Mouse (Mus musculus) CD4-positive, CD25-positive, alpha-beta regulatory T cell, adult 2 months (primary cell): Measurements from ENCODE around the gene Alms1.
A peak's percentile ranks its signal among the peaks of the same experiment; 100 is the strongest.
"Not testable (repeated sequence)": the region's sequence is repeated elsewhere in the genome, so short reads cannot be mapped to it uniquely, and the experiment has no call there.

Source experiments
- DNase-seq: peaks from one replicate; pipeline ENCODE4 v3.0.0-alpha.2; 2012; ENCODE audit warnings: low read depth, low spot score

Gene Alms1

GRCm38 (mm10) chr6:85587396-85588143 lies at the start of gene Alms1:
TSS of gene Alms1 (plus strand) at chr6:85587531.
- peak; percentile 95 for DNase-seq

GRCm38 (mm10) chr6:85543351-85544175 lies 43.8 kb upstream of the Alms1 start:
- DNase-seq: no peak

DNA sequence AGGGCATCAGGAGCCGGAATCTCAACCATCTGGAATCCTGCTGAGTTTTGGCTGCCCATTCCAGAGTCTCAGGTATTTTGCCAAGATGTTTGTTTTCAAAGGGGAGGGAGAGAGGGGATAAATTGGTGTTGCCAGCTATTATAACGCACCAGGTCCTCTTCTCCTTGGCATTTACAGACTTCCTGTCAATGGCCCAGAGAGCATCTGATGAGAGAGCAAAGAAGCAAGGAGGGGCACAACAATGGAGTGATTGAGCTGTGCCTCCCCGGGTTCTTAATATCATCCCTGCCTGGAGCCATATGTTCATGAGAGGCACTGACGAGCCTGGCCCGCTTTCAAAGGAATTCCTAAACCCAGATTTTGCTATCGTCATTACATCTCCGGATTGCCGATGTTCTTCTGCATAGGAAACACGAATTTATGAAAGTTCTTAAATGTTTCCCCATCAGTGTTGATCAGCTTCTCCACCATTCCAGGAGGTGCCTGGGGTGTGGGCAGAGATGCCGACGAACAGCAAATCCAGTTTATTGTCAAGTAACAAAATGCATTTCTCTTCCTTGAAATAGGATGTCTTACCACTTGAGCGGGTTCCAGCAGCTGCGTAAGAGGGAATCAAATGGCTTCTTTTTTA lies 43.0 kb upstream of the Alms1 start:
- DNase-seq: no peak

DNA sequence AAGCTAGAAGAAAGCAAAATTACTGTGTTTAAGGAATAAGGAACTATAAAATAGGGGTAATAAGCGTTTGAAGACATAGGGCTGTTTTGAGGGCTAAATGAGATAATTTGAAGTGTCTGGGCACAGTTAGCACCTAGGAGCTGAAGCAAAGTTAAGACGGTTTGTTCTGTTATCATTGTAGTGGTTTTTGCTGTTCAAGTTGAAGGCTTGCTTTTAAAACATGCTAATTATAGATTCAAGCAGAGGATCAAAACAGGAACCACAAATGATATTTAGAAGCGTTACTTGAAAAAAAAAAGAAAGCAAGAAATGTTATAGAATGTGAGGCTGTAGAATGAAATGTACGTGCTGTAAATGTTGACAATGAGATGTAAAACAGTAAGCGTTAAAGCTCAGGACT lies 39.7 kb upstream of the Alms1 start:
- DNase-seq: no peak

GRCm38 (mm10) chr6:85562374-85562773 lies 25.0 kb upstream of the Alms1 start:
- DNase-seq: no peak

DNA sequence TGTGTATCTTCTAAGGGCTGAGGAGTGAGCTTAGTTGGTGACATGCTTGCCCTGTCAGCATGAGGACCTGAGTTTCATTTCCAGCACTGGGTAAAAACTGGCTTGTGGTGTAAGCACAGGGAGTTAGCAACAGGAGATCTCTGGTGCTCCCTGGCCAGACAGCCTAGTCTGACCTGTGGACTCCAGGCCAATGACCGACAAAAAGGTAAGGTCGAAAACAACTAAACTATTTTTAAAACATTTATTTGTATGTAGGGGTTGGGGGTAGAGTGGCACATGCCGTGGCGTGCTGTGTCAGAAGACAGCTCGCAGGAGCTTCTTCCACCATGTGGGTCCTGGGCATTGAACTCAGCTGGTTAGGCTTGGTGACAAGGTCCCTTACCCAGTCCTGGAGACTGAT lies 14.5 kb upstream of the Alms1 start:
- DNase-seq: no peak

- DNase-seq: no peak
These were observed 5.6 kb upstream of the Alms1 start for GRCm38 (mm10) chr6:85581688-85582087.

DNA sequence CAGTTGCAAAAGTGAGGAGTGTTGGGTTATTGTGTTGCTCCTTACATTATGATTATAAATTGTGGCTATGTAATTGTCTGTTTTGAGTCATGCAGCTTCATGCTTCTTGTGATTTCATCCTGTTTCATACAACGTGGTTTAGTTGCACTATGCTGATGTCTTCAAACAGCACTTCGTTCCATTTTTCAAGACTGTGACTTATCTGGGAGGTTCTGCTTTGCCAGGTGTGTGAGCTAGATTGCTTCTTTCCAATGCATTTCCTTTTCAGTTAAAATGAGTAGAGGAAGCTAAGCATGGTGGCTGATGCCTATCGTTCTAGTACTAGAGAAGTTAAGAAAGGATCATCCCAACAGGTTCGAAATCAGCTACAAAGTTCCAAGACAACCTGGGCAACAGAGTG lies 2.7 kb upstream of the Alms1 start:
- DNase-seq: no peak

GRCm38 (mm10) chr6:85586805-85587367 lies 445 bp upstream of the Alms1 start:
- peak; percentile 11 for DNase-seq

- DNase-seq: no peak
These were observed 833 bp downstream of the Alms1 start for GRCm38 (mm10) chr6:85588164-85588563.

DNA sequence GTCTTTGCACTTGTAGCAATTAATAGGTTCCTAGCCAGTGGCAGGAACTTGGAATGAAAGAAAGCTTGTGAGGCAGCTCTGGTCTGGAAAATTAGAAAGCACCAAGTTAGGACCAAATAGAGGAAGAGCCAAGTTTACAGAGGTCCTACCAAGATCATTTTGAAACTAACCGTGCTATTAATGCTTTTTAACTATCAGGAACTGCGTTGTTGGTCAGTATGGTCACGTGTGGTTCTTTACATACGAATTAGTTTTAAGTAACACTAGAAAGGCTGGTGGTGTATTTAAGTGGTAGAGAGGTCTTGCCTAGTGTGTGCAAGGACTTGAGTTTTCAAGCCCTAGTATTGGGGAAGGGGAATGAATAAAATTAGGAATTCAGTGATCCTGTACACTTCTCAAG lies 1.2 kb downstream of the Alms1 start:
- DNase-seq: no peak

- no peak for DNase-seq
These were observed 2.8 kb downstream of the Alms1 start for GRCm38 (mm10) chr6:85590116-85590515.

DNA sequence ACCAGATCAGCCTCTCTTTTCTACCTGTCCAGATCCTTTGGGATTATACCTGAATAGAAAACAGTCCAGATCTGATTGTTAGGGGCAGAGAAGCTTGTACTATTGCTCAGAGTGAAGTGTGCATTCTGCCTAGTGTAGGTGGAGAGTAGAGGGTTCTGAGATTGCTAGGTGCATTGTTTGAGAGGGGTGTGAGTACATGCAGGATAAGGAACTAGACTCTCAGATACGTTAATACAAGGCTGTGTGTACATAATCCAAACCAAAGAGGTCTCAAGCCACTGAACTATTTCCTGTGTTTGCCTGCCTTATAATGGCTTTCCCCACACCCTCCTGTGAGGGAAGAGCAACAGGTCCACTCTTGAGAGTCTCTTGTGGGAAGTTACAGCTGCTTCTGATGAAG lies 12.0 kb downstream of the Alms1 start:
- DNase-seq: no peak

GRCm38 (mm10) chr6:85610511-85610910 lies 23.2 kb downstream of the Alms1 start:
- DNase-seq: no peak

- no peak for DNase-seq
These were observed 33.5 kb downstream of the Alms1 start for GRCm38 (mm10) chr6:85620826-85621225.

DNA sequence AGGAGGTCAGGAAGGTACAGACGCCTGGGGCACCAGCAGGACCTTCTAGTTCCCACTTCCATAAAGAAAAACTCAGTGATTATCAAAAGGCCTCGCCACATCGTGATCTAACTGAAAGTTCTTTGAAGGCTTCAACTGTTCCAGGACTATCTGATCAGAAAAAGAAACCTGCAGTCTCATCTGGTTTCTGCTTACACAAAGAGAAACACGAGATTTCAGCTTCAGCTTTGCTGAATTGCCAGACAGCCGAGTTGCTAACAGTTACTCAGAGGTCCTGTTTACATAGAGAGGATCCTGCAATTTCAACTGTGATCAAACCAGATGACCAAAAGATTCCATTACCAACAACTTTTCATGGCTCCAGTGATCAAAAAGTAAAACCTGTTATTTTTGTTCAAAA lies 34.3 kb downstream of the Alms1 start:
- peak; percentile 2 for DNase-seq

DNA sequence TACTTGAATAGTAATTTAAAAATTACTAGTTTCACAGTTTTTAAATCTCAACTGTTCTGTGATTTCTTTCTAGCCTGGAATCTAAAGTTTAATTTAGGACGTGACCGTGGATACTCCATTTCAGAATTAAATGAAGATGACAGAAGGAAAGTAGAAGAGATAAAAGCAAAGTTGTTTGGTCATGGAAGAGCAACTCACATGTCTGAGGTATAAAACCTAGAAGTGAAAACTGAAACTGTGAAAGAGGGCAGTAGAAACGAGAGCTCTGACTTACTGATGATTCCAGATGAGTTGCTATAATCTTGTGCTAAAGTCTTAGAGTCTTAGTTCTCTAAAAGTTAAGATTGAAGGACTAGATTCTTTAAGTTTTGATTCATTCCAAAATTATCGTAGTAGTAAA lies 37.2 kb downstream of the Alms1 start:
- DNase-seq: no peak

GRCm38 (mm10) chr6:85633165-85633564 lies 45.8 kb downstream of the Alms1 start:
- DNase-seq: no peak

GRCm38 (mm10) chr6:85653244-85653643 lies 65.9 kb downstream of the Alms1 start:
- DNase-seq: peak; percentile 56

DNA sequence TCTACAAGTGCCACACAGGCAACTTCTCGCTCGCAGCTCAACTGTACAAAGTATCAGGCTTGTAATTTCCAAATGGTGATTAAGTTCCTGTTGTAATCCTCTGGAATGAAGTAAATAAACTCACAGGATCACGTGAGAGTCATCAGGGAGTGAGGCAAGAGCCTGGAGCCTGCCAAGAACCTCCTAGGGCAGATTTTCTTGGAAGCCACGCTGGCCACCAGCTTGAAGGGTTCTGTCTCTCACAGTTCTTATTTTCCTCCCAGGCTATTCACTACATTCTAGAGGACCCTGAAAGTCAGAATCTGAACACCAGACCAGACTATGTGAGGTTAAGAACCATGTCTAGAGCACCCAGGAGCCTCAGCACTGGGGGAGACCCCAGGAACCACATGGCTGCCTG lies 114.6 kb downstream of the Alms1 start:
- not testable (repeated sequence) for DNase-seq

- DNase-seq: not testable (repeated sequence)
These were observed 121.9 kb downstream of the Alms1 start for GRCm38 (mm10) chr6:85709206-85709605.

DNA sequence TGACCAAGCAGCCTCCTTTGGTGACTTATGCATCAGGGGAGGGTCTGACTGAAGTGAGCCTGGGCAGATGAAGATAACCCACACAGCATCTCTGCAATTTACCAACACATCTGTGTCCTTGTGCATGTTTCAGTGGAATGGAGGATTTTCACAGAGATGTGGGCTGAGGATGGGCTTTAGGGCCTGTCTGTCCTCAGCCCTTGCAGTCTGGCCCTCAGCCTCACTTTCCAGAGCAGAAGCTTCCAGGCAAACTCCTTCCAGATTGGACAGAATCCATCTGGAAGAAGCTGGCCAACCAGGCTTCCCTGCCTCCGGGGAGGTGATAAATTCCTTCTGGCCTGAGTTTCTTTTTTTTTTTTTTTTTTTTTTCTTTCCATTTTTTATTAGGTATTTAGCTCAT lies 122.3 kb downstream of the Alms1 start:
- DNase-seq: not testable (repeated sequence)
